Mouse (Mus musculus) large intestine, adult 2 months (tissue): ENCODE data around the gene Akt1s1. TPM values are rescaled to one million over a fixed set of nuclear protein-coding genes. Genes with fewer than 3 reads are reported as not detected.
"Not testable (repeated sequence)": the region's sequence is repeated elsewhere in the genome, so short reads cannot be mapped to it uniquely, and the experiment has no call there.

Experiments used
- DNase-seq: peaks from one replicate; pipeline ENCODE4 v3.0.0-alpha.2; 2012; ENCODE audit warnings: low read depth, low spot score
- WGBS: fragments of 180-500 bp; shearing (Covaris S2); methylation state at CpG from one replicate; pipeline ENCODE4 v1.1.7; 2018; 5-methylcytosine and 5-hydroxymethylcytosine counted together
- polyA plus RNA-seq: library from polyadenylated mRNA; depleted of rRNA; stranded (reverse); fragments of >200 nt; gene quantifications from 2 replicates; pipeline ENCODE4 v1.2.3, GENCODE M21; 2012

Akt1s1 gene
- polyA plus RNA-seq, 1 experiment, result 61.3 TPM

DNA sequence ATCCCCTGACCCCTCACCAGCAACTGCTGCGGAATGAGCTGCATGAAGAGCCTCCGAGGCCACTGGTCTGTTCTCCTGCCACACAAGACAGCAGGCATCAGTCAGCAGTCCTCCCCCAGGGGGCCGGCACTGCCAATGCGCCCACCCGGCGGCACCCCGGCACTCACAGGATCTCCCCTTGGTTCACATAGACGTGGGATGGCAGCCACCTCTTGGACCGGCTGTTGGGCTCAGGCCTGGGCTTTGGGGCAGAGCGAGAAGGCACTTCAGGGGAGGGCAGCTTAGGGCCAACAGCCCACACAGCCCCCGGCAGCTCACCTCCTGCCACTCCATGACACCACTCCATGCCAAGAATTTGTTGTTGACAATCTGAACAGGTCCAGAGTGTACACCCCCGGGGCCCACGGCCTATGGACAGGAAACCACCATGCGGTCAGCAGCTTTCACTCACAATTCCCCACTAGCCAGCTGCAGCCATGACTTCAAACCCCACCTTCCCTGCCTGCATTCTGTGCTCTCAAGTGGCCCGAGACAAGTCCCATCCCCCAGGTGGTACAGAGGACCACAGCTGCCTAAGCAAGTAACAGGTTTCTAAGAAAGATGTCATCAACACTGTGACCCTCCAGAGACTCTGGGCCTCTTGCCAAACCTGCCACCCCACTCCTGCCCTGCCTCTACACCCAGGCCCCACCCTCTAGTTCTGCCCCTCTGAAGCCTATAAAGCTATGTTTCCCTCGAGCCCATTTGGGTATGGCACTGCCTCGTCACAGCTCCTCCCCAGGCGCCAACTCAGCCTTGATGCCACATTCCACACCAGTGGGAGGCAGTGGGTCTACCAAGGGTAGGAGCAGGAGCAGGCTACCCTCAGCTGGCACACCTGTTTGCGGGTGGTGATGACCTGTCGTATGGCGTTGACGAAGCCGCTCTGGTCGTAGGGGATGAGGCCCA lies 16.1 kb downstream of the Akt1s1 start:
- no peak for DNase-seq
- 75% methylated on average over 24 of the region's 24 CpGs for WGBS

DNA sequence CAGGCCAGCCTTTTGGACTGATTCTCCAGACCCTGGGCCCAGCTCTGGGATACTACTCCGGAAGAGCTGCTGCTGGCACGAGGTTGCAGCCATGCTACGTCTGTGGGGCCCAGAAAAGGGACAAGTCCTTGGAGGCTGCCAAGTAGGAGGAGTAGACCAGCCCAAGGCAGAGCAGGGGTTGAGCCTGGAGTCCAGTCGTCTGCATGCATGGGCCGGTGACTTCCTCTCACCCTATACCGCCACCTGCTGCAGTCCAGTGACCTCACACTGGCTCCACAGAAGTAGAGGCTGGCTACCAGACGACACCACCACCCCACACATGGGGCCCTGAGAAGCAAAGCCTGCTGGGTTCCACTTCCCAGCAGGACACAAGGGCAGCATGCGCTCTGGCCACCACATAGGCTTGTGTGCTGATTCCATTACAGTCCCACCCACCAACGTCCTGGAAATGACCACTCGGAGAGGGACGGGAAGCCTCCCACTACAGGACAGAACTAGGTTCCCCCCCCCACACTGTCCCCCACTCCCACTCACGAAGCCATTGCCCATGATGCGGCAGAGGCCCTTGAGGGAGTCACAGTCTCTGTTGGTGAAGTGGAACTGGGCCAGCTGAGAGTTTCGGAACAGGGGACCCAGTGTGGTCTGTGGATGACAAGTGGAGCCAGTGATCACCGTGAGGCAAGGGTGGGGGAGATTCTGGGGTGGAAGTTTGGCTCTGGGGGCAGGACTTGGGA lies 17.7 kb downstream of the Akt1s1 start:
- WGBS, result 20% methylated on average over 15 of the region's 15 CpGs

GRCm38 (mm10) chr7:44867010-44867702 lies 18.4 kb downstream of the Akt1s1 start:
- 65% methylated on average over 19 of the region's 19 CpGs for WGBS
- no peak for DNase-seq

More for the DNA sequence above, 17.7 kb downstream of the Akt1s1 start:
- no peak for DNase-seq

- 42% methylated on average over 9 of the region's 9 CpGs for WGBS
- no peak for DNase-seq
Measured at GRCm38 (mm10) chr7:44867802-44868201, 19.0 kb downstream of the Akt1s1 start.

GRCm38 (mm10) chr7:44868465-44868864 lies 19.7 kb downstream of the Akt1s1 start:
- no peak for DNase-seq
- 4% methylated on average over 16 of the region's 16 CpGs for whole genome bisulfite sequencing

GRCm38 (mm10) chr7:44868919-44869696 lies 20.3 kb downstream of the Akt1s1 start:
- WGBS, result under 1% methylated on average over 107 of the region's 108 CpGs
- DNase-seq, result no peak

- 2% methylated on average over 29 of the region's 29 CpGs for WGBS
- DNase-seq, result peak; percentile 83
Measured at GRCm38 (mm10) chr7:44869697-44870528, 21.1 kb downstream of the Akt1s1 start, which contains the start of gene Ptov1. Gene Ptov1 (minus strand): TSS chr7:44869788.

DNA sequence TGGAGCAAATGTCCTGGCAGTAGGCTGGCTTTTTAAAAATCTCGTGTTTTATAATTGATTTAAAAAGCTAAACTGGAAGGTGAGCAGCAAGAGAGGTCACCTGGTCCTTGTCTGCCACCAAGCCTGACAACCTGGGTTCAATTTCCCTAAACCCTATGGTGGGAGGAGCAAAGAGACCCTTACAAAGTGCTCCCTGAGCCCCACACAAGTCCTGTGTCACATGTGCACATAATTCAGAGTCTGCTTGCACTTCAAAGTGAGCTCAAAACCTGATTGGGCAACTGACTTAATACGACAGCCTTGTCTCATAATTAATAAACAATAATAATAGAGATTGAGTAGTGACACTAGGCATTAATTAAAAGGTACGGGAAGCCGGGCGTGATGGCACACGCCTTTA lies 21.8 kb downstream of the Akt1s1 start:
- 82% methylated on average over 6 of the region's 6 CpGs for WGBS
- DNase-seq, result no peak

- DNase-seq, result no peak
- 89% methylated on average over 1 of the region's 1 CpGs for WGBS
Measured at GRCm38 (mm10) chr7:44871181-44871580, 22.4 kb downstream of the Akt1s1 start.

DNA sequence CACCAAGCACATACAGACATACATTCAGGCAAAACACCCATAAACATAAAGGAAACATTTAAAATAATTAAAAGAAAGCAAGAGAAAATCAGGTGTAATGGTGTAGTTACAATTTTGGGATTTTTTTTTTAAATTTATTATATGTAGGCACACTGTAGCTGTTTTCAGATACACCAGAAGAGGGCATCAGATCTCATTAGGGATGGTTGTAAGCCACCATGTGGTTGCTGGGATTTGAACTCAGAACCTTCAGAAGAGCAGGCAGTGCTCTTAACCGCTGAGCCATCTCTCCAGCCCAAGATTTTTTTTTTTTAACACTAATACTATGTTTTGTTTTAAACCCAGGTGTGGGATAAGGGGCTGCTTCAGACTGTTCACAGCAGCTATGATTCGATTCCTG lies 23.0 kb downstream of the Akt1s1 start:
- not testable (repeated sequence) for DNase-seq
- WGBS, result 91% methylated on average over 2 of the region's 2 CpGs

- DNase-seq, result no peak
- 86% methylated on average over 14 of the region's 14 CpGs for WGBS
Measured at GRCm38 (mm10) chr7:44877833-44878232, 29.0 kb downstream of the Akt1s1 start.

DNA sequence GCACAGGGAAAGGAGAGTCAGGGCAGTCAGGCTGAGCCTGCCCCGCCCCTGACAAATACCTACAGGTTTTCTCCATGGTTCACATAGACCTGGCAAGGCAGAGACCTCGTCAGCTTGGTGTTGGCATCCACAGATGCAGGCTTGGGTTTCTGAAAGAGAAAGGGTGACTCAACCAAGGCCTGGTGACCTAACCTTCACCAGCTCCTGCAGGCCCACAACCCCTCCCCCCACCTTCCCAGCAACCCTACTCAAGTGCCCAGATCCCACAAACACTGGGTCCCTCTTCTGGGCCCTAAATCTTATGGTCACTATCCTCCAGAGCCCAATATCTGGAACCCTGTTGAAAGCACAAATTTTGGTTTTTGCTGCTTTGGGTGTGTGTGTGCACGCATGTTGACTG lies 34.2 kb downstream of the Akt1s1 start:
- no peak for DNase-seq
- WGBS, result 92% methylated on average over 3 of the region's 3 CpGs

- no peak for DNase-seq
- 93% methylated on average over 5 of the region's 5 CpGs for WGBS
Measured at GRCm38 (mm10) chr7:44884637-44885036, 35.8 kb downstream of the Akt1s1 start.

DNA sequence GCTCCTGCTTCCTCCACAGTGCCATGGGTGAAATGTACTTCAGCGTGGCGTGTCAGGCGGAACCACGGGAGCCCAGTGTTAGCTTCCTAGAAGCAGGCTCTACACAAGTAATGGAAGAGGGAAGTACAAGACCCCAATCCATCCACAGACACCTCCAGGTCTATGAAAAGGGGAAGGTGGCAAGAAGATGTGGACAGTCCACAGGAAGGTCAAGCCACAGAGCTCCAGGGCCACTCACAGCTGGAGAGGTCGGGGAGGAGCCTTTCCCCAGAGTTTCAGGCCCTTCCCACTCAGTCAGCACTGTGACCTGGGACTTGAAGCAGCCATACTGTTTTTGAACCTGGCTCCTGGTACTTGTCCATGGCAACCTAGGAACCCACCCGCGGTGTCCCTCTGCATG lies 38.2 kb downstream of the Akt1s1 start:
- WGBS, result 83% methylated on average over 7 of the region's 7 CpGs
- no peak for DNase-seq

GRCm38 (mm10) chr7:44888256-44889105 lies 39.7 kb downstream of the Akt1s1 start:
- 77% methylated on average over 13 of the region's 13 CpGs for WGBS
- no peak for DNase-seq

- DNase-seq, result no peak
- WGBS, result 49% methylated on average over 7 of the region's 7 CpGs
Measured at GRCm38 (mm10) chr7:44890180-44890579, 41.4 kb downstream of the Akt1s1 start.

DNA sequence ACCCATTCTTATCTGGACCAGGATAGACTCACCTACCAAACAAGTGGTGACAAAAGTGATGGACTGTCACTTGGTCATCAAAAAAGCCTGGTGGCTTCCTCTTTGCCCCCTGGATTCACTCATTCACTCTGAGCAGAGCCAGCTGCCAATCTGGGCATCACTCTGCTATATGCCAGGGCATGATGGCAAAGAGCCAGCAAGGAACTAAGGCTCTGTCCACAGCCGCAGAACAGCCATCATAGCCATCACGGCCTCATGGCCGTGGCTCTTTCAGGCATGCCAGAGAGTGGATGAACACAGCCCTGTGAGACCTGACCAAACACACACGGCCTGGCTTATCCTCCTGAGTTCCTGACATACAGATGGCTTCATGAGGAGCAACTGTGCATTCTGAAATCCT lies 41.9 kb downstream of the Akt1s1 start:
- WGBS, result 24% methylated on average over 4 of the region's 4 CpGs
- DNase-seq, result no peak

DNA sequence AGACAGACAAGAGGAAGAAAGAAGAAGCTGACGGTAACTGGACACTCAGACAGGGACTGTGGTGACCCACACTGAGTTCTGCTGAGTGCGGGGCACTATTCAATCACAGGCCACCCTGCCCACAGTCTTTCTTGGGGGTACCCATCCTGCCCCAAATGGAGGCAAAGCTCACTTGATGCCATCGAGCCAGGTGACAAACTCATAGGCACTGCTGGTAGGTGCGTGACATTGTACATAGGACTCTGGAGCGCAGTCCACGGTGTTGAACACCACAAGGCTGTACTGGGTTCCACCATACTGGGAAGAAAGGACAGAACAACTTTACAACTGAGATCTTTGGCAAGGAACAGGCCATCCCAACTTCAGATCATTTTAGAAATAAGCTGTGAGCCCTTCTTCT lies 42.8 kb downstream of the Akt1s1 start:
- no peak for DNase-seq
- 11% methylated on average over 6 of the region's 6 CpGs for WGBS
